Mouse (Mus musculus) G1E-ER4 (cell line): ENCODE results near the gene Znhit2. TPM values are rescaled to one million over a fixed set of nuclear protein-coding genes. Genes with fewer than 3 reads are reported as not detected.

Source experiments
- GATA1 ChIP-seq: IDR thresholded peaks from one replicate; pipeline ENCODE4 v1.8.0; 2012; ENCODE audit warnings: low read length, inconsistent platforms
- polyA plus RNA-seq: library from polyadenylated mRNA; stranded (reverse); fragments of >175 nt; gene quantifications from 2 replicates; pipeline ENCODE4 v1.2.3, GENCODE M21; 2012

Gene Znhit2
- 98.9 and 102 TPM in 2 replicates for polyA plus RNA-seq

GRCm38 (mm10) chr19:6061021-6061533 is at the start of gene Znhit2:
Znhit2 (plus strand) TSS chr19:6061192.
- TF ChIP-seq GATA1, result no peak

GRCm38 (mm10) chr19:6013691-6014090 is 47.3 kb upstream of the Znhit2 start:
- no peak for TF ChIP-seq GATA1

- TF ChIP-seq GATA1, result no peak
These were observed 45.9 kb upstream of the Znhit2 start for GRCm38 (mm10) chr19:6014991-6015510.

GRCm38 (mm10) chr19:6015511-6016315 is 45.3 kb upstream of the Znhit2 start, which contains the start of gene Capn1:
Capn1 (minus strand) TSS chr19:6015897.
- TF ChIP-seq GATA1, result no peak

GRCm38 (mm10) chr19:6016532-6016931 is 44.5 kb upstream of the Znhit2 start:
- no peak for TF ChIP-seq GATA1

GRCm38 (mm10) chr19:6018142-6019089 is 42.6 kb upstream of the Znhit2 start:
- no peak for TF ChIP-seq GATA1

- no peak for TF ChIP-seq GATA1
These were observed 40.7 kb upstream of the Znhit2 start for GRCm38 (mm10) chr19:6020276-6020675.

GRCm38 (mm10) chr19:6023059-6023458 is 37.9 kb upstream of the Znhit2 start:
- TF ChIP-seq GATA1, result no peak

GRCm38 (mm10) chr19:6023930-6024329 is 37.1 kb upstream of the Znhit2 start:
- no peak for TF ChIP-seq GATA1

- TF ChIP-seq GATA1, result no peak
These were observed 32.0 kb upstream of the Znhit2 start for GRCm38 (mm10) chr19:6028991-6029390.

GRCm38 (mm10) chr19:6029426-6029825 is 31.6 kb upstream of the Znhit2 start:
- no peak for TF ChIP-seq GATA1

GRCm38 (mm10) chr19:6030520-6031280 is 30.3 kb upstream of the Znhit2 start:
- no peak for TF ChIP-seq GATA1

GRCm38 (mm10) chr19:6035966-6036585 is 24.9 kb upstream of the Znhit2 start:
- TF ChIP-seq GATA1, result no peak

GRCm38 (mm10) chr19:6037695-6038094 is 23.3 kb upstream of the Znhit2 start:
- TF ChIP-seq GATA1, result no peak
